Mouse (Mus musculus): Measurements from ENCODE around the gene Olfr743.
"Not testable (repeated sequence)": the region's sequence is repeated elsewhere in the genome, so short reads cannot be mapped to it uniquely, and the experiment has no call there.

Gene Olfr743

GRCm38 (mm10) chr14:50521539-50521938, at the start of gene Olfr743:
Gene Olfr743 (plus strand): TSS chr14:50521839.
- DNase-seq (ENCODE audit: low spot score): no peak

DNA sequence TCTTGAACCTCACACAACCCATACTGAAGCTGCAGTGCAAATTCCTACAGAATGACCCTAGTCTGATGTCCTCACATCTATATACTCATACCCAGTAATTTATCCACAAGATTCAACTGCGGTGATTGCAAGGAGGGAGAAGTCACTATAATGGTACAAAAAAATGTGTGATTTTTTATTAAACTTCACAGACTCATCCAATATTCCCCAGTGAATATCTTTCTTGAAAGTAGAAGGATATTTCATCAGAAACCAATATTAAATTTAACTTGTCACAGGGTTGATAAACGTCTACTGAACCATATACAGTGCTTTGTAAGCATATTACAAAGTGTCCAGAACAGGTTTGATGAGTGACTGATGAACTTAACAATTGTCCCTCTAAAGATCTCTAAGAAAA, 49.2 kb upstream of the Olfr743 start, which contains the start of gene Olfr741:
Olfr741 (plus strand) TSS at position 301 of the 400 bp plus-strand sequence.
- DNase-seq (ENCODE audit: low spot score): no peak

GRCm38 (mm10) chr14:50478406-50478805, 43.2 kb upstream of the Olfr743 start:
- no peak for DNase-seq (ENCODE audit: low spot score)

GRCm38 (mm10) chr14:50503300-50503699, 18.3 kb upstream of the Olfr743 start, which contains the start of gene Olfr742:
Gene Olfr742 (plus strand): TSS chr14:50503600.
- no peak for DNase-seq (ENCODE audit: low spot score)

DNA sequence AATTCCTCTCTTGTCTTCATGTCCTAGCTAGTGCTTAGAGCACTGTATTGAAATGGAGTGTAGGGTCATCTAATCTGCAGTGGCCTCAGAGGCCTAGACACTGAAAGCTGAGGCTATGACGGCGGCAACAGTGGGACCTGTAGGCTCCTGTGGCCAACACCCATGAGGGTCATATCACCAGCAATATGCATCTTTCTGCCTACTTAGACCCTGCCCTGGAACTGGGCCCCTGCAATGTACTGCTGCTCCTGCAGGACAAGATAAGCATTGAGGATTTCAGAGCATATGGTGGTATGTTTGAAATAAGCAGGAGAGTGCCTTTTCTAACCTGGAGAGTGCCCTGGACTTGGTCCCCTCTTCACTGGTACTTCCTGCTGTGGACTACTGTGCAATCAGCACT, 31.1 kb downstream of the Olfr743 start:
- DNase-seq (ENCODE audit: low spot score): no peak

DNA sequence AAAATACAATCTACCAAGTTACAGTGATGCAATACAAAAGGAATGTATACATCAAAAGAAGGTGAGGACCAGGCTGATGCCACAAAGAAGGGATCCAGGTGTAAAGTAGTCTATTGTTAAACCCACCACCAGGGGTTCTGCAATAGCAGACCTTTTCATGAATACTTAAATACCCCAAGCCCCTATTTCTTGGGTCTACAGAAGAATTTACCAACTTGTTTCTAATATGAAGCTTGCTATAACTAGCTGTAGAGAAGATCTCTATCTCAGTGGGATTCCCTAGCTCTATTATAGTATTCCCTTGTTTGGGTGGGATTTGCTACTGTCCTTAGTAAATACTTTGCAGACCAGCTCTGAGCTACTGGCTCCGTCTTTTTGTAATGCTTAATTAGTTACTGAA, 51.4 kb downstream of the Olfr743 start:
- not testable (repeated sequence) for DNase-seq (ENCODE audit: low spot score)

All from urinary bladder, postnatal 25 days (tissue).